Mouse (Mus musculus): ENCODE data around the gene Tmem150a.

Tmem150a gene

DNA sequence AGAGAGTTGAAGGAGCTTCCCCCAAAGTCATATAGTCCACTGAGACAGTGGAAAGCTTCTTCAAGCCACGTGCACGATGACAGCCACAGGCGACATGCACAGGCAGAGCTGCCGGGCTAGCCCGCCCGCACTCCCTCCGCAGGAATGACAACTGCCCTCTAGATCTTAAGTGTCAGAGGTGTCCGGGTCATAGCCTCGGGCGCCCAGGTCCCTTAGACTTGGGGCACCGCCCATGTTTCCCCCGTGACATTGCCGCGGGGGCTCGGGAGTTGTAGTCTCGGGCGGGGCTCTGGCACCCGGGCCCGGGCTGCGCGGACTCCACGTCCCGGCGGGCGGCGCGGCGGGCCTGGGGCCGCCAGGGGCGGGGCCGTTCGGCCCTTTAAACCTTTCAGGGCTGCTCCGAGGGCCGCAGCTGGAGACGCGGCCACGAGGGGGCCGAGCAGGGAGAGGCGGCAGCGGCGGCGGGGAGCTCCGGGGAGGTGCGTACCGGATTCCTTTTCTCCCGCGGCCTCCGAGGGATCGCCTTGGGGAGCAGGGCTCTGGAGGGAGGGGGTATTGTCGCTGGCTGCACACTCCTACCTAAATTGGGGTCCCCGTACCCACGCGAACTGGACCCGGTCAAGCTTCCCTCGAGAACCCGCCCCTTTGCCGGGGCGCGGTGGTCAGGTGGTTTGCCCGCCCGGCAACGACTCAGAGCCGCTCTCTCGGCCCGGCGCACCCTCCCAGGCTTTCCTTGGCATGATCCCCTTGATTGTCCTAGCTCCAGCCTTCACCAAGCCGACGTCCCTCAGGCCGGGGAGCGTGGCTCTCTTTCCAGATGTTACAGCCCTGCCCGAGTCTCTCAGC lies at the start of gene Tmem150a:
TSS of gene Tmem150a (plus strand) at position 382 of the 846 bp plus-strand sequence.
- peak; percentile 44 for DNase-seq (ENCODE audit: low read depth, low spot score)

DNA sequence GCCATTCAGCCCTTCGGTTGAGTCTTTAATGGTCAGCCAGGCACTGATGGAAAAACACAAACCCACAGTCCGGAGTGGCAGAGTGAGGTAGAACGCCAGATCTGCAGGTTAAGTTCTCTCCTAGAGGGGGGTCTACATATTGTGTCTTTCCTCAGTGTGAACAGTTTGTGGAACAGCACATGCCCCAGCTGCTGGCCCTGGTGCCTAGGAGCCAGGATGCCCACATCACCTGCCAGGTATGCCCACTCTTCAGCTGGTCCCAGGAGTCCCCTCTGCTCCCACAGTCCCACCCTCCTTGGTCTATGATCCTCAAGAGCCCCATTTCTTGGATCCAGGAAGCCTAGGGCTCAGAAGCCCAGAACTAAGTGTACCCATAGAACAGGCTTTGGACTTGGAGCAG lies 43.0 kb upstream of the Tmem150a start:
- DNase-seq (ENCODE audit: low read depth, low spot score) = no peak

DNA sequence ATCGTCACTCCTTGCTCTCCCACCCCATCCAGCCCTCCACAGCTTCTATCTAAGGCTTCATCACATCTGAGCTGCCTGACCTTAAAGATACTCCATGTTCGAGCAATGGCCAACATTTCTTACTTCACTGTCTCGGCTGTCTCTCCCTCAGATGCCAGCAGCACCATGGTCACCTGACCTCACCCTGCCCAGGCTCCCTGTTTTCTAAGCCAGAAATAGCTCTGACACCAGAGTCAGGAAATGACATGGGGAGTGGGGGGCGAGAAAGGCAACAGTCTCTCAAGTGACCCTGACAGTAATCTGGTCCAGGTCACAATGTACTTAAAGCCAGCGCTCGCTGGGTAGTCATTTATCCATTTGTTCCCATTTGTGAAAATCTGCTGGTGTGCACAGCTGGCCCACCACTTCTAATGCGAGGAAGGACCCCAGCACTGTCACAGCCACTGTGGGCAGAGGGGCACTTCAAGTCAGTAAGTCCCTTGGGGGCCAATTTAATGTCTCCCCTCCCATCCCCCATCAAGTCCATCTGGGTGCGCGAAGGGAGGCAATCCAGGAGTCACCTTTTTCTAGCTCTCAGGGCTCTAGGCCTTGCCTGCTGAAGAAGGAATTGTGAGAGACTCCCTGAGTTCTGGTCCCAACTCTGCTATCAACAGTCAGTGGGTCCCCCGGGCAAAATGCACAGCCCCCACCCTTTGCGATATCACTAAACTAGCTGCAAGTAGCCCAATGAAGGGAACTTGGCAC lies 42.0 kb upstream of the Tmem150a start:
- no peak for DNase-seq (ENCODE audit: low read depth, low spot score)

DNA sequence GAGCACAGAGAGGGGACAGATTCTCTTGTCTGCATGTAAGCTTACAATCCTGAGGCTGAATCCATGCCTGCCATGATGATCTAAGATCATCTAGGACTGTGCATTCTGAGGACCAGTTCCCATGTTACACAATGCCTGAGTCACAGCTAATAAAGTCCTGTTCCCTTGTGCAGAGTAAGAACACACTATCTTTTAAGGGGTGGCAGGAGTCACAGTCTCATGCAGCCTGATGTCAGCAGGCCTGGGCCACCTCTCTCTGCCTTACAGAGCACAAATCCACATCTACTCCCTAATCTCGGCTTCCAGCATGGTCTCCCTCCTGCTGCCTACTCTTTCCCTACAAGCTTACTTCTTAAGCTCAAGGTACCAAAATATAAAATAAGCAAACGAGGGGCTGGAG lies 39.9 kb upstream of the Tmem150a start:
- DNase-seq (ENCODE audit: low read depth, low spot score) = no peak

GRCm38 (mm10) chr6:72316044-72316443 lies 39.2 kb upstream of the Tmem150a start:
- no peak for DNase-seq (ENCODE audit: low read depth, low spot score)

DNA sequence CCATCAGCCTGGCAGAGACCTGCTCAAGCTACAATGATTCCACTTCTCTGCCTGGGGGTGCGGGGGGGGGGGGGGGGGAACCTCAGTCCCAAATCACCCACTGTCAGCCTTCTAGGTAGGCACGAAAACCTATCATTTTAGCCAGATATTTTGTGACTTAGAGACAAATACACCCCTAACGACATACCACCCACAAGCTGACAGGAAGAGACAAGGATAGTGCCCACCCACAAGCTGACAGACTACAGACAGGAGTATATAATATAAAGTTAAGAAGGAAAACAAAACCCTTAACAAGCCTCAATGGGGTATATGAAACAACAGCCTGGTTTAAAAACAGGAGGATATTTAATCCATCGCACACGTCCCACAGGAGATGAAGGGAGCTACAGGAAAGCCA lies 36.8 kb upstream of the Tmem150a start:
- DNase-seq (ENCODE audit: low read depth, low spot score) = no peak

DNA sequence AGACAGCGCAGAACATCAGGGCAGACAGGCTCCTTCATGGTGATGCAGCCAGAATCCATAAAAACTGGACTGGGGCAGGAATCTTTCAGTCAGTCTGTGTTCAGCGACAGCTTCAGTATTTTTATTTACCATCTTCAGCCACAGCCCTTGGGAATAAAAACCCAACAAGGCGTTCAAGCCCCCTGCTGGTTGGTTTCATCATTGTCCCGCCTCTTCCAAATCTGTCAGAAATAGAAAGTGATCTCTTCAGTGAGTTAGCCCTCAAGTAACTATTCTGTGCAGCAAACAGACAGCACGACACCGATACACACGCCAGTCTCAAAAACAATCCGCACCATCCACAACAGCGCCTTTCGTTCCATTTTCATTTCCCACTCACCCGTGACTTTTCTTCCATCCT lies 36.2 kb upstream of the Tmem150a start:
- DNase-seq (ENCODE audit: low read depth, low spot score) = peak; percentile 18

- DNase-seq (ENCODE audit: low read depth, low spot score) = no peak
Observed at GRCm38 (mm10) chr6:72322936-72323335, 32.3 kb upstream of the Tmem150a start.

- DNase-seq (ENCODE audit: low read depth, low spot score) = no peak
Observed at GRCm38 (mm10) chr6:72323786-72324508, 31.3 kb upstream of the Tmem150a start.

DNA sequence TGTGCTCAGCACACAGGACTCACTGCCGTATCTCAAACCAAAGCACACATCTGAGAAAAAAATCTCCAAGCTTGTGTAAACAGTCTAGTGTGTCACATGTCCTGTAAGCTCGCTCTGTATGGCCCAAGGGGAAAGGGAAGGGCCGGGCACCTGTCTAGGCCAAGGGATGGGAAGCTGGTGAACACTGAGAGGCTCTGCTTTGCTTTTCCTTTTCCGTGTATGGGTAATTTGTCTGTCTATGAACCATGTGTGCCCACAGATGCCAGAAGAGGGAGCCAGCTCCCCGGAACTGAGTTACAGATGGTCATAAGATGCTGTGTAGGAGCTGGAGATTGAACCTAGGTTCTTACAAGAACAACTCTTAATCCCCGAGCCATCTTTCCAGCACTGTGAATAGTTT lies 29.0 kb upstream of the Tmem150a start:
- peak; percentile 32 for DNase-seq (ENCODE audit: low read depth, low spot score)

GRCm38 (mm10) chr6:72329019-72329418 lies 26.2 kb upstream of the Tmem150a start:
- no peak for DNase-seq (ENCODE audit: low read depth, low spot score)

DNA sequence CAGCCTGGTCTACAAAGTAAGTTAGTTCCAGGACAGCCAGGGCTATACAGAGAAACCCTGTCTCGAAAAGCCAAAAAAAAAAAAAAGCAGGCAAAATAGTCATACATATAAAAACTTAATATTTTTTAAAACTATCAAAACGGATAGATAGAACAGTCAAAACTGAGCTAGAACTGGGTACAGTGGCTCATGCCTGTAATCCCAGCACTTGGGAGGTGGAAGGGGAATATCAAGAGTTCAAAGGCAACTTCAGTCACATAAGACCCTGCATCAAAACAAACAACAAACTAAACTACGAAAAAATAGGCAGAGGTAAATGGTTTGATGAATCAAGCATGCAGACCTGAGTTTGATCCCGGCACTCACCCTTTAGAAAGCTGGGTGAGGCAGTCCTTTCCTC lies 25.1 kb upstream of the Tmem150a start:
- no peak for DNase-seq (ENCODE audit: low read depth, low spot score)

GRCm38 (mm10) chr6:72333111-72333510 lies 22.1 kb upstream of the Tmem150a start:
- no peak for DNase-seq (ENCODE audit: low read depth, low spot score)

- no peak for DNase-seq (ENCODE audit: low read depth, low spot score)
Observed at GRCm38 (mm10) chr6:72340481-72340880, 14.8 kb upstream of the Tmem150a start.

DNA sequence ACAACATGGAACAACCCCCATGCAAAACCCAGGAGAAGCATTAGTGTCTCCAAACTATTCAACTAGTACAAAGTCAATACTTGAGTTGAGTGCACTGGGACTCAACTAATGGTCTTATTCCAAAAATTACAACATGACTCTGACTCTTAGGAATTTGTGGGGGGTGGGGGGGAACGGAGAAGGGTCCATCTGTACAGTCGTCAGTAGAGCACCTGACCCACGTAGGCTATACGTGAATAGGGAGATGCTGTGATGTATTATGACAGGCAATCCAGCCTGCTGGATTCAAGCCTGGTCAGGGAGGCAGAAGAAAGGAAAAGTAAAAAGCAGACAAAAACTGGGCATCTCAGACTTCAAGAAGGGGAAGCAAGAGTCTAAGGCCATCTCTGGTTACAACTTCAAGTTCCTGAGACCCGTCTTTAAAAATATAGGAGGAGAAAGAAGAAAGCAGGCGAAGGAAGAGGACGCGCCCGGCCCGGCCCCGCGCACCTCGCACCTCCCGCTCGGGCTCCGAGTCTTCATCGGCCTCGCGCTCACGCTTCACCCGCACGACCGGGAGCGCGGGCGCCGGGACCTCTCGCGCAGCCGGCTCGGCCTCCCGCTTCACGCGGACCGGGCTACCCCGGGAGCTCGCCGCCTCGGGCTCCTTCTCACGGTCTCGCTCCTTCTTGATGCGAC lies 10.7 kb upstream of the Tmem150a start:
- DNase-seq (ENCODE audit: low read depth, low spot score) = no peak

GRCm38 (mm10) chr6:72345074-72345567 lies 10.1 kb upstream of the Tmem150a start, which contains the start of gene Usp39:
Gene Usp39, minus strand, starts transcription at chr6:72345184.
- peak; percentile 94 for DNase-seq (ENCODE audit: low read depth, low spot score)

DNA sequence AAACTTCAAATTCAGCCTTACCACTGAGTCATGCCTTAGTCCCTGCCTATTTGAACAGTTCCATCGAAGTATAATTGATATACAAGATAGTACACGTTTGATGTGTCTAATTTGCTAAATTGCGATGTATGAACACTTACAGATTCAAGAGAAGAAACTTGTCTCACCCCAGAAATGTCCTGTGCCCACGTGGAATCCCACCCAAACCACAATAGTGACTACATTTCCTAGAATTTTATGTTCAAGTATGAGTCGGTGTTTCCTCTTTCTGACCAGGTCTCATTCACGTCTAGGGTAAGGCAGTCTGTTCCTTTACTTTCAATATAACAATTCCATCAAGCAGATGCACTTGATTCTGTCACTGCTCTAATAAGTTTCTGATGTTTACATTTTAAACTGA lies 9.6 kb upstream of the Tmem150a start:
- peak; percentile 17 for DNase-seq (ENCODE audit: low read depth, low spot score)

GRCm38 (mm10) chr6:72346261-72346660 lies 9.0 kb upstream of the Tmem150a start:
- DNase-seq (ENCODE audit: low read depth, low spot score) = peak; percentile 18

DNA sequence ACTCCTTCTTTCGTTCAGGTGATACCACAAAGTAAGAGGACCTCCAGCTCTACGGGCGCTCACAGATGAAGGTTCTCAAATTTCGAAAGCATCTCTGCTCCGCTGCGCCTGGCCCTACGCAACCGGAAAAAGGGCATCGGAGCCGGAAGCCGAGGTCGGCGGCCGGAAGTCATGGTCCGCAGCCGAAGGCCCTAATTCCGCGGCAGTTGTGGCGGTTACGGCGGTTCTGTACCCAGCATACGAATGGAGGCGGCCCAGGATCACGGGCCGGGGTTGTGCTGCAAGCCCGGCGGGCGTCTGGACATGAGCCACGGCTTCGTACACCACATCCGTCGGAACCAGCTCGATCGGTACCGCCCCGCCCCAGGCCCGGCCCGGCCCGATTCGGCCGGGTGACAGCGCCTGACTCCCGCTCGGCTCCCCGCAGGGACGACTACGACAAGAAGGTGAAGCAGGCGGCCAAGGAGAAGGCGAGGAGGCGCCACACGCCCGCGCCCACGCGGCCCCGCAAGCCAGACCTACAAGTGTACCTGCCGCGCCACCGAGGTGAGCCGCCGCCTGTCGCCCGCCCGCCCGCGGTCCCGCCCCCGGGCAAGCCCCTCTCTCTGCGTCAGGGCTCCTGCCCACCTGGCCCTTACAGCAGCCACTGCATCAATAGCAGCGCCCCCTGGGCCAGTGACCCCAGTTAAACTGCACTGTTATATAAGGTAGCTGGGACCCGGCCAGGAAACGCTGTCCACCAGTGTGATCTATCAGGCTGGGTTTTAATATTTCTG lies 7.9 kb upstream of the Tmem150a start, which contains the start of gene 0610030E20Rik:
TSS of gene 0610030E20Rik (plus strand) at position 152 of the 776 bp plus-strand sequence.
- DNase-seq (ENCODE audit: low read depth, low spot score) = peak; percentile 85

DNA sequence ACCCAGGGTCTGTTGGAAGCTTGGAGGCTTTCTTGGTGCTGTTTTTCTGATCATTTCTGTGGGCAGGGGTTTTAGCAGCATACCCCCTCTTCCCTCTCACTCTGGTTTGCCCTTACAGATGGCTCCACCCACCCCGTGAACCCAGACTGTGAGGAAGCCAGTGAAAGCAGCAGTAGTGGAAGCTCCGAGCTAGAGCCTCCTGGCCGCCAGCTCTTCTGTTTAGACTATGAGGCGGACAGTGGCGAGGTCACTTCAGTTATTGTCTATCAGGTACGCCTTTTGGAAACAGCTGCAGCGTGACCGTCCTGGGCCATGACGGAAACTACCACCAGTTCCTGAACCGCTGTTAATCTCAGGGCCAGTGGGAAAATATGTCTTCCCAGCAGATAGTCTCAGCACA lies 6.8 kb upstream of the Tmem150a start:
- no peak for DNase-seq (ENCODE audit: low read depth, low spot score)

Measured in CD4-positive helper T cell, adult 2 months (primary cell).